Mouse (Mus musculus) forelimb bud, embryonic 11.5 days (tissue): ENCODE measurements around the gene Fezf2.

Experiments used
- DNase-seq: peaks from one replicate; pipeline ENCODE4 v3.0.0-alpha.2; 2012; ENCODE audit warnings: low read depth, low spot score

The Fezf2 gene

DNA sequence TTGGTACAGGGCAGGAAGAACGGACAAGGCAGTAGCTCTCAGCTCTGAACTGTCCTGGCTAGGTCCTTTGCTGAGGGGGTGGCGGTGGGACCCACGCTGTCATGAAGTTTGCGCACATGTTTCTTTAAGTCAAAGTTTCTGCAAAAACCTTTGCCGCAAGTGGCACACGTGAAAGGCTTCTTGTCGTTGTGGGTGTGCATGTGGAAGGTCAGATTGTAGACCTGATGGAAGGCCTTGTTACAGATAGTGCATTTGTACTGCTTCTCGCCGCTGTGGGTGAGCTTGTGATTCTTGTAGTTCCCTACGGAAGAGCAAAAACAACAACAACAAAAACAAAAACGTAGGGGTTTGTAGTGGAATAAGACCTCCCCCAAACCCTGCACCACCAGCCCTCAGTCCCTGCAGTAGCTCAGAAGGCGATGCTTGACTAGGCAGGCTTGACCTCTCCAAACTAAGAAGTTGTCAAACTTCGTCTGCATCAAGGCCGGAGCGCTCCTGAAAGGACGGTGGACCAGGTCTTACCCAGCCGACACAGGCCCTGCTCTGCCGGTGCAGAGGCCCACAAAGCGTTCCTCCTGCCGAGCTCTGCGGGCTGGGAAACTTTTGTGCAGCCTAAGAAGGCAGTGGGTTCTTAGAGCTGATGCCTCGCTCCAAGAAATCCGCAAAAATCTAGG is 5.4 kb downstream of the Fezf2 start:
- no peak for DNase-seq

- no peak for DNase-seq
Observed at GRCm38 (mm10) chr14:12341789-12342457, 6.1 kb downstream of the Fezf2 start.

DNA sequence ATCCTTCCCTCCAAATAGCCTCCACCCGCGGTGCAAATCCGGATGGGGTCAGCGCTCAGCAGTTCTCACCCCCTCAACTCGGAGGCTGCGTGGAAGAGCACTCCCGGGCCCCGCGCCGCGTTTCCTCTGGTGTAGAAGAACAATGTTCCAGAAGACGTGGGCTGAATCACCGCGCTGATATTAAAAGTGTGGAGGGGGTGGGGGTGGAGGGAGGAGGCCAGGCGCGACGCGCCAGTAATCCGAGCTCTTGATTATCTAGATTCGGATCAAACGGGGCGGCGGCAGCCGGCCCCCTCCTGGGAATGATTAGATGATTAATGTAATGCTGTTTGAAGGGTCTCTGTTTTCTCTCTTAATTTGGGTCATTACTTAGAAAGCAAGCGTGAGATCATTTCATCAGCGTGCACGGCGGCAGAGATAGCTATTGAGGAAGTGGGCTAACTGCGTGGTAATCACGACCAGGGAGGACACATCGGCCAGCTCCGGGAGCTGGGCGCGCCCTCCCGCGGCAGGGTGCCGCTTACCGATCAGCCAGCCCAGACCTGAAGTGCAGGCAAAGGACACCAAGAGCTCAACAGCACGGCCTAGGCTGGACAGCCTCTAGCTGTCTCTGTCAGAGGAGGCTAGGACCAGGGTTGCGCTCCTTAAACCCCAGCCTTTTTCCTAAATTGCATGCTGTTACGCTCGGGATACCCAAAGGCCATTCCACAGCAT is 6.8 kb downstream of the Fezf2 start:
- DNase-seq: no peak

DNA sequence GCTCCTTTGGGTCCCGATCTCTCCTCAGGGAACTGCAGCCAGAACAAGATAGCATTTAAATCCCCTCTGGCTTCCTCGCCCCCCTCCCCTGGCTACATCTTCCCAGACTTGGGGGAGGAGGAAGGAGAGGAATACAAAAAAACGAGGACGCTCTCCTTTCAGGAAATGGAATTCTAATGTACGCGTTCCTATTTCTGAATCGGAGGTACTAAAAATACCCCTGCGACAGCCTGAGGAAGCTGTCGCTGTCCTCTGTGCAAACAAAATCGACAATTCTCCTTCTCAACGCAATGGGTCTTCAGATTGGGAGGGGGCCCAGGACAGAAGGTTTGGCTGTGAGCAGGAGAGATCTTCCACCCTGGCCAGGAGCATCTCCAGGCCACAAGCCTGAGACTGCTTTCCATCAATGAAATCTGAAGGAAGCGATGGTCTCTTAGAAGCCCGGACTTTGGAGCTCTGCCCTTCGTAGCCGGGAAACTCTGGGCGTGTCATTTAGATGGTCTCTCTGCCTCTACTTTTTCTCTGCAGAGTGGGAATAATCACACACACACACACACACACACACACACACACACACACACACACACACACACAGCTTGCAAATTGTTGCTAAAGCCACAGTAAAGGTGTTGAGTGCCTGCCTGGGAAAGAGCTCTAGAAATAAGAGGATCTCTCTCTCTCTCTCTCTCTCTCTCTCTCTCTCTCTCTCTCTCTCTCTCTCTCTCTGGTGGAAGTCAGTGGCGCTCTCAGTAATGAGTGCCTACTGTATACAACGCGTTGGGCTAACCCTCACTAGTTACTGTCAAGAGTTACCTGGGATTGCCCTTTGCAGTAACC is 7.5 kb downstream of the Fezf2 start:
- no peak for DNase-seq

GRCm38 (mm10) chr14:12338811-12339565 is 9.0 kb downstream of the Fezf2 start:
- no peak for DNase-seq

GRCm38 (mm10) chr14:12337998-12338809 is 9.8 kb downstream of the Fezf2 start:
- DNase-seq: no peak

DNA sequence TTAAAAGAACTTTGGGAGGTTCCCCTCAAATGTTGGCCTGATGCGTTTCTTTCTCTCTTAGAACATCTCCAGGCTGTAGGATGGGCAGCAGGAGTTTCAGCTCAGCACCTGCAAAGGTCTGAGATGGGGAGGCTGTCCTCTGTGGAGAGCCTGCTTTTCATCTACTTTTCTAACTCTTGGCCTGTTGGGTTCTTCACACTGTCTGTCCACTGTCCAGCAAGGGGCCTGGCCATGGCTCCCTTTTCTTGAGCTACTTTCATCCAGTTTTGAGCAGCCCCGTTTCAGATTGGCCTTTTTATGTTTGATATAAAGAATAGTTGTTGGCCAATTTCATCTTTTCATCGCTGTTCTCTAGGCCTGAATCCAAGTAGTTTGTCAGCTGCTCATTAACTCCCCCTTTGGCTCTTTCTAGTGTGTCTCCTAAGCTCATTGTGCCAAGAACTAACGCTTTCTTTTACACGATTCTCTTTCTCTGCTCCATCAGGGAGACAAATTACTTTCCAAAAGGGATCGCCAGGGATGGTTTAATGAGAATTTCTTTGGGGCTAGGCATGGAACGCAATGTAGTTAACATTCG is 10.5 kb downstream of the Fezf2 start:
- DNase-seq: no peak

GRCm38 (mm10) chr14:12334925-12335324 is 13.1 kb downstream of the Fezf2 start:
- no peak for DNase-seq

- DNase-seq: no peak
Observed at GRCm38 (mm10) chr14:12333622-12334021, 14.4 kb downstream of the Fezf2 start.

DNA sequence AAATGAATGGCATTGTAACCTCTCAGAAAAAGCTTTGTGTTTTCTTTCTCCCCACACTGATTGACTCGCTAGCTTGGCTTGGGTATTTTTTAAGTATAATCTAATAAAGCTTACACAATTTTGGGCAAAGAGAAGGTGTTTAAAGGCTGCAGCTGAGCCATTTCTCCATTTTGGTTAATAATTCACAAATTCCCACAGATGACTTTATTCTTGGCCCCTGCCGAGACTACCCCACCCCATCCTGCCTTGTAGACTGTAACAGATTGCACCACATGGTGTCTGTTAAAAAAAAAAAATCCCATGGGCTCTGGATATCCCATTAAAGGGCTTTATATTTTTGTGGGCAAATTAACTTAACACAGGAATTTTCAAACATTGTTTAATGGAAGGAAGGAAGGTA is 44.9 kb downstream of the Fezf2 start:
- DNase-seq: no peak

- no peak for DNase-seq
Observed at GRCm38 (mm10) chr14:12300677-12301076, 47.3 kb downstream of the Fezf2 start.

DNA sequence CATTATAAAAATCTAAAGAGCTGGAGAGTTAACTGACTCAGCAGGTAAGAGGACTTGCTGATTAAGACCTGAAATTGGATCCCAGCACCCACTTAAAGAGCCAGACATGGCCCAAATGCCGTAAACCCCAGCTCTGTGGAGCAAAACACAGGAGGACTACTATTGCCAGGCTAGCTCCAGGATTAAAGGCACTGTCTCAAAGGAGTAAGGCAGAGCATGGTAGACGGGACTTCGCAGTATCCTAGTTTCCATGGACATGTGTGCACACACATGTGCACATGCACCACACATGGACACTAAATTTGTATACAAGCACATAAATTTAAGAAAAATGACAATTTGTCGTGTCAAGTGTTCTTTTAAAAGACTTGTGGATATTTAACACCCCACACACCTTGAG is 47.7 kb downstream of the Fezf2 start:
- no peak for DNase-seq

GRCm38 (mm10) chr14:12299654-12300053 is 48.3 kb downstream of the Fezf2 start:
- no peak for DNase-seq

DNA sequence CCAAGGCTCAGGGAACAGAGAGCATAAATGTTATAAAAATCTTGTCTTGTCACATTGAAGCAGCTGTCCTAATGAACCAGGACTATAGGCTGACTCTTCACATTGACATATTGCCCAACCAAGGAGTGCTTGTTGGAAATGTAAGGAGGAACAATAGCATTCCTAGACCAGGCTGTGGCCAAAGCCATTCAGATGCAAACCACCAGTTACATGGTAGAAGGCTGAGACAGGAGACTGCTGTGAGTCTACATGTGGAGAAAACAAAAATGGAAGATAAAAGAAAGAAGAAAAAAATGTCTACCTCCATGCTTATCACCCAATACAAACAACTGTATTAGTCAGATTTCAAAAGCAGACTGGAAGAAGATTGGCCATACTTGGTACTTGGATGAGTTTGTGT is 48.8 kb downstream of the Fezf2 start:
- DNase-seq: no peak

DNA sequence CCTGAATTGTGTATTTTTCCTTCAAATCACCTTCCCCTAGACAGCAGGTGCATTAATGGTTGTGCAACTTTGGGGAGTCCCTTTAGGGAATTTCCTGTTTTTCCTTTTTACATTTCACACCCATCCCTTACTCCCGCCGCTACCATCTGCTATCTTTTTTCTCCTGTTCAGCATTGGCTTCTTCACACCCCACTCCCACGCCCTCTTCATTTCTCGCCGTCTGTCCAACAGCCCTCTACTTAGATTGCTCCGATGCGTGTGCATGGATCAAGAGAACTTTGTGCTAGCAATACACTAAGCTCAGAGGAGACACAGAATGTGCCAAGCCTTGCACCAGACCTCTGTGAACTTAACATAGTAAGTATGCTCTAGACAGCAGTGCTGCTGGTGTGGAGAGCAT is 51.6 kb downstream of the Fezf2 start:
- no peak for DNase-seq
